Mouse (Mus musculus): ENCODE measurements around the gene Ppp1r12b.

DNA sequence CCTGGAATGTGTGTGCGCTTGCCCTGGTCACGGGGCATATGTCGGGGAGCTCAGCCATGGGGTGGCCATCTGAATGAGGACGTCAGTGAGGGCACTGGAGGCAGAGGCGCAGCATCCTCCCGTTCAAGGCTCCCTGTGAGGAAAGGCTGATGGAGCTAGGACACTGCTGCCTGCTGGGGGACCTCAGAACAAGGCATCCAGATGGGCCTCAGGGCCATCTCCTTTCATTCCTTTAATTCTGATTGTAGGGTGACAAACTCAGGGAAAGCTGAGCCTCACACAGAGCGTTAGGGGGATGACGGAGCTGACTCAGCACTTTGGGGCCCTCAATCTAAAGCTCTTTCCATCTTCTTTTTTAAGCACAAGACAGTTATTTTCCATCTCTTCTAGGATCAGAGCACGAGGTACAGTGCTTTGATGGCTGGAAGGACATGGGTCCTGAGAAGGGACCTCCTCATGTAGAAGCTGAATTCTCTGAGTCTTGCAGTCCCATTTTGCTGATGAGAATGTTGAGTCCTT is 242.9 kb downstream of the Ppp1r12b start:
- TF ChIP-seq CTCF (IDR thresholded peaks at IDR 0.05; ENCODE audit: low read depth, low read length) (no peak), EP300 (IDR thresholded peaks at IDR 0.05; ENCODE audit: insufficient read depth, low read depth, low read length) (no peak), POLR2A (IDR thresholded peaks at IDR 0.05; ENCODE audit: insufficient read depth, low read length) (no peak)

Measured in ES-Bruce4 (cell line).